Mouse (Mus musculus): ENCODE results near the gene Cngb1. TPM values are rescaled to one million over a fixed set of nuclear protein-coding genes. Genes with fewer than 3 reads are reported as not detected.

Cngb1 gene
- polyA plus RNA-seq, 1 experiment from 2014 or later = 1.2 TPM

DNA sequence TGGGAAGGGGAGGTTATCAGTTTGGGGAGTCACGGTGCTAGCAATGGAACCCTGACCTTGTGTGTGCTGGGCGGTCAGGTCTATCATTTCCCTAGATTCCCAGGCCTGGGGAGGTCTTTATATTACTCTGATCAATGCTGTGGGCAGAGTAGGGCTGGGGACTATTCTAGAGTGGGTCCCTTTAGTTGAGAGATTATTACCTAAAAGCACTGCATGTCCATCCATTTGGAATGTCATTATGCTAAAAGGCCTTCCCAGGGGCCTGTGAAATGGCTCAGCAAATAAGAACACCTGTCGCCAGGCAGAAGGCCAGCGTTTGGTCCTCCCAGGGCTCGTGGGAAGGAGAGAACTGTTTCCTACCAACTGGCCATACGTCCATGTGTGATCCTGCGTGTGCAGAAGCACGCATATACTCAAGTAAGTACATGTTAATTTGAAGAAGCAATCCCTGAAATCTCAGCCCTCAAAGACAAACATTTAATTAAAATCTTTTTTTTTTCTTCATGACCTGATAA lies 104.3 kb downstream of the Cngb1 start:
- no peak for DNase-seq (ENCODE audit: low spot score)

DNA sequence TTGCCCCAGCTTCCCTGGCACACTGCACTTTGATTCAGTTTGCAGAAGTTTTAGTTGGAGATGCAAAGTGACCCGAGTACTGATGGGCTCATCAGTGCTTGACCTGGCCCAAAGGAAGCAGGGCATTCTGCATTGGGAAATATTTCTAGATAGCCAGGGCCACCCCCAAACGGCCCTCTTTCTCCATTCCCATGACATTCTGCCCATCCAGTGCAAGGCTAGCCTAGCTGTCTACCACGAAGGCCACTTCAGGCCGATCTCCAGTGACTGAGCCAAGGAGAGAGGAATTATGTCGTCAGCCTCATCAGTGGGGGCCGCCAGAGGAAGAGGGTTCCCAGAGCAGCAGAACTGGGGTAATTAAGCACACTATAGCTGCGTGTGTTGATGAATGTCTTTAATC lies 104.9 kb downstream of the Cngb1 start:
- no peak for DNase-seq (ENCODE audit: low spot score)

GRCm38 (mm10) chr8:95200001-95200405 lies 106.4 kb downstream of the Cngb1 start:
- no peak for DNase-seq (ENCODE audit: low spot score)

DNA sequence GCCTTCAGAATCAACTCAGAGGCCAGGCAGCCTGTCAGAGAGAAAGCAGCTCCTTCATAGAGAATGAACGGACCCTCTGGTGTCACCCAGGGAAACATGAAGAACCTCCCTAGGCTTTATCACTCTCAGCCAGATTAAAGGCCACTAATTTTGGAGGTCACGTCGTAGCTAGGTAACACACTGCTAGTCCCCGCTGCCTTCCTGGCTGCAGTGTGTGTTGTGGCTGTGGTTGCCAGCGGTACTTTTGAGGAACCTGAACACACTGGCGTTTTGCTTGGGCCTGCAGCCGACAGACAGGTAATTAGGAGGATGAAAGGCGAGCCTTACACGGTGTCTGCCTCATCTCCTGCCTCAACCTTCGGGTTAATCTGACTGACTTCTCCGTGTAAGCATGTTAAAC lies 110.7 kb downstream of the Cngb1 start:
- DNase-seq (ENCODE audit: low spot score) = no peak

DNA sequence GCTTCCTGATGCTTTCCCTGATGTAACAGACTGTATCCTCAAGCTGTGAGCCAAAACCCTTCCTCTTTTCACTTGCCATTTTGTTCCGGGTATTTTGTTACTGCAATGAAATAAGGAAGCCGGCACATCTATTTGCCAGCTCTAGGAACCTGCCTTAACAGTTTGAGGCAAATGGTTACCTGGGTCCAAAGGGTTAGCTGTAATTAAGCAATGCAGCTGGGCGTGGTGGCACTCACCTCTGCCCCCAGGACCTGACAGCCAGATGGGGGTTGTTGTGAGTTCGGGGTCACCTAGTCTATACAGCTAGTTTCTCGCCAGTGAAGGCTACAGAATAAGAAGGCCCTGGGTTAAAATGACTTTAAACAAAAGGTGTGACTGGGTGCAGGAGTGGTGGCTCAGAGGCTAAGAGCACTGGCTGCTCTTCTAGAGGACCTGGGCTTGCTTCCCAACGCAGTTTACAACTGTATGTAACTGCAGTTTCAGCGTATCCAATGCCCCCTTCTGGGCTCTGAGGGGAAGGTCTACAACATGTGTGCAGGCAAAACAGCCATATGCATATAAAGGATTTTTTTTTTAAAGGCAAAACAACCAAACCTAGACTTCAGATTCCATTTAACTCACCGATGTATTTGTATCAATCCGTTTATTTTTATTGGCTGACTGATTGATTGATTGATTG lies 114.7 kb downstream of the Cngb1 start:
- no peak for DNase-seq (ENCODE audit: low spot score)

Other genes starting within 250 kb of the Cngb1 start
- gene Katnb1, start 225.4 kb downstream of the Cngb1 start, polyA plus RNA-seq (2015; fragmentation: Nextera tagmentation; extraction: Ambion mirVana) = 20.1 and 20.3 TPM in 2 replicates
- gene Kifc3, start 103.8 kb downstream of the Cngb1 start, polyA plus RNA-seq (2015; fragmentation: Nextera tagmentation; extraction: Ambion mirVana) = 8.6 and 8.7 TPM in 2 replicates
- 2.7 and 2.8 TPM in 2 replicates for gene Tepp, start 4.0 kb upstream of the Cngb1 start, polyA plus RNA-seq (2015; fragmentation: Nextera tagmentation; extraction: Ambion mirVana)
- 6.6 and 6.7 TPM in 2 replicates for gene Zfp319, start 25.4 kb upstream of the Cngb1 start, polyA plus RNA-seq (2015; fragmentation: Nextera tagmentation; extraction: Ambion mirVana)
- 34.1 and 35.8 TPM in 2 replicates for gene Usb1, start 25.7 kb upstream of the Cngb1 start, polyA plus RNA-seq (2015; fragmentation: Nextera tagmentation; extraction: Ambion mirVana)
- gene Mmp15, start 45.7 kb upstream of the Cngb1 start, polyA plus RNA-seq (2015; fragmentation: Nextera tagmentation; extraction: Ambion mirVana) = 4.0 and 4.5 TPM in 2 replicates
- 94.4 and 104 TPM in 2 replicates for gene Cfap20, start 128.3 kb upstream of the Cngb1 start, polyA plus RNA-seq (2015; fragmentation: Nextera tagmentation; extraction: Ambion mirVana)
- 10.7 and 13.9 TPM in 2 replicates for gene Csnk2a2, start 183.5 kb upstream of the Cngb1 start, polyA plus RNA-seq (2015; fragmentation: Nextera tagmentation; extraction: Ambion mirVana)
- 0.22 and 0.42 TPM in 2 replicates for gene Ccdc113, start 227.5 kb upstream of the Cngb1 start, polyA plus RNA-seq (2015; fragmentation: Nextera tagmentation; extraction: Ambion mirVana)